Mouse (Mus musculus) embryonic facial prominence, embryonic 10.5 days (tissue): ENCODE measurements around the gene Kif1b. TPM values are rescaled to one million over a fixed set of nuclear protein-coding genes. Genes with fewer than 3 reads are reported as not detected.
A peak's percentile ranks its signal among the peaks of the same experiment; 100 is the strongest.
"Not testable (repeated sequence)": the region's sequence is repeated elsewhere in the genome, so short reads cannot be mapped to it uniquely, and the experiment has no call there.

ENCODE experiments used
- DNase-seq: peaks from one replicate; pipeline ENCODE4 v3.0.0-alpha.2; 2017; ENCODE audit warnings: low spot score
- H3K27ac ChIP-seq: fragments of 300-500 bp; sonication (generic); replicated peaks from 2 replicates; pipeline ENCODE4 v1.5.1; 2016; ENCODE audit warnings: mild to moderate bottlenecking
- H3K27me3 ChIP-seq: fragments of 300-500 bp; sonication (generic); replicated peaks from 2 replicates; pipeline ENCODE4 v1.6.1; 2016; ENCODE audit warnings: low read depth, mild to moderate bottlenecking; ENCODE audit not compliant: poor library complexity, severe bottlenecking
- H3K36me3 ChIP-seq: fragments of 300-500 bp; sonication (generic); replicated peaks from 2 replicates; pipeline ENCODE4 v1.6.1; 2016; ENCODE audit warnings: mild to moderate bottlenecking, moderate library complexity
- H3K4me1 ChIP-seq: fragments of 300-500 bp; sonication (generic); 2 replicates; pipeline ENCODE4 v1.6.1; 2016
- H3K4me3 ChIP-seq: fragments of 300-500 bp; sonication (generic); 2 replicates; pipeline ENCODE4 v1.5.1; 2016; ENCODE audit warnings: mild to moderate bottlenecking, moderate library complexity
- H3K9me3 ChIP-seq: fragments of 300-500 bp; sonication (generic); 2 replicates; pipeline ENCODE4 v1.6.1; 2016; ENCODE audit warnings: mild to moderate bottlenecking
- WGBS: fragments of 180-500 bp; shearing (Covaris S2); methylation state at CpG from one replicate; pipeline ENCODE4 v1.1.7; 2016; 5-methylcytosine and 5-hydroxymethylcytosine counted together
- polyA plus RNA-seq: library from polyadenylated mRNA; unstranded; fragments of >200 nt; fragmentation: Nextera tagmentation; extraction: Ambion mirVana; gene quantifications from 2 replicates; pipeline ENCODE4 v1.2.1, GENCODE M21; 2016

The Kif1b gene
- polyA plus RNA-seq, 1 experiment from 2014 or later: 51.3 TPM

GRCm38 (mm10) chr4:149172083-149172482 lies 135.4 kb downstream of the Kif1b start:
- 0 out of 2 replicates have a peak overlapping the region, but pooled peaks have one; percentile 11 for H3K27ac ChIP-seq
- WGBS: 88% methylated on average over 5 of the region's 5 CpGs
- no peak overlapping the region for H3K4me3 ChIP-seq
- peaks cover 39% of the 10 kb centered on the region for H3K4me1 ChIP-seq
- no peaks in the 10 kb centered on the region for H3K27me3 ChIP-seq
- H3K9me3 ChIP-seq: no peaks in the 10 kb centered on the region
- 0 out of 2 replicates have a peak, but pooled peaks cover 4% of the 10 kb centered on the region for H3K36me3 ChIP-seq
- no peak for DNase-seq

- no peak overlapping the region for H3K27ac ChIP-seq
- 0 out of 2 replicates have a peak, but pooled peaks cover 4% of the 10 kb centered on the region for H3K36me3 ChIP-seq
- DNase-seq: no peak
- WGBS: 82% methylated on average over 5 of the region's 5 CpGs
- peaks cover 34% of the 10 kb centered on the region for H3K4me1 ChIP-seq
- no peaks in the 10 kb centered on the region for H3K27me3 ChIP-seq
- no peaks in the 10 kb centered on the region for H3K9me3 ChIP-seq
- no peak overlapping the region for H3K4me3 ChIP-seq
These were observed 135.9 kb downstream of the Kif1b start for GRCm38 (mm10) chr4:149171581-149171981.

GRCm38 (mm10) chr4:149170394-149170931 lies 137.0 kb downstream of the Kif1b start:
- H3K27me3 ChIP-seq: no peaks in the 10 kb centered on the region
- H3K27ac ChIP-seq: no peak overlapping the region
- no peaks in the 10 kb centered on the region for H3K36me3 ChIP-seq
- no peak overlapping the region for H3K4me3 ChIP-seq
- no peaks in the 10 kb centered on the region for H3K9me3 ChIP-seq
- H3K4me1 ChIP-seq: peaks cover 41% of the 10 kb centered on the region
- WGBS: 67% methylated on average over 7 of the region's 7 CpGs
- no peak for DNase-seq

- not testable (repeated sequence) for H3K36me3 ChIP-seq, H3K27ac ChIP-seq, H3K27me3 ChIP-seq, DNase-seq, H3K4me3 ChIP-seq, H3K9me3 ChIP-seq
- 82% methylated on average over 8 of the region's 8 CpGs for WGBS
- H3K4me1 ChIP-seq: peaks cover 46% of the 10 kb centered on the region
These were observed 137.6 kb downstream of the Kif1b start for GRCm38 (mm10) chr4:149169926-149170325.

GRCm38 (mm10) chr4:149168016-149168415 lies 139.5 kb downstream of the Kif1b start:
- WGBS: 76% methylated on average over 2 of the region's 2 CpGs
- DNase-seq: no peak
- Histone ChIP-seq H3K36me3 (peaks cover 23% of the 10 kb centered on the region), H3K9me3 (no peaks in the 10 kb centered on the region), H3K4me1 (peaks cover 44% of the 10 kb centered on the region), H3K27ac (no peak overlapping the region), H3K27me3 (no peaks in the 10 kb centered on the region), H3K4me3 (peak overlapping the region; percentile 95)

GRCm38 (mm10) chr4:149166957-149167611 lies 140.4 kb downstream of the Kif1b start:
- peak overlapping the region; percentile 88 for H3K27ac ChIP-seq

GRCm38 (mm10) chr4:149166215-149166946 lies 141.1 kb downstream of the Kif1b start, which contains the start of gene Pgd:
TSS of gene Pgd (minus strand) at chr4:149166771.
- no peaks in the 10 kb centered on the region for H3K9me3 ChIP-seq
- H3K4me1 ChIP-seq: peaks cover 29% of the 10 kb centered on the region
- H3K4me3 ChIP-seq: peak within 1 kb of the TSS; percentile 95
- H3K36me3 ChIP-seq: peaks cover 39% of the 10 kb centered on the region
- no peaks in the 10 kb centered on the region for H3K27me3 ChIP-seq
- peak within 1 kb of the TSS; percentile 88 for H3K27ac ChIP-seq
- WGBS: under 1% methylated on average over 59 of the region's 59 CpGs
- peak; percentile 98 for DNase-seq

More at GRCm38 (mm10) chr4:149166957-149167611, 140.4 kb downstream of the Kif1b start:
- Histone ChIP-seq H3K4me1 (peaks cover 36% of the 10 kb centered on the region), H3K27me3 (no peaks in the 10 kb centered on the region), H3K36me3 (peaks cover 32% of the 10 kb centered on the region), H3K9me3 (no peaks in the 10 kb centered on the region), H3K4me3 (peak overlapping the region; percentile 95)
- DNase-seq: no peak
- WGBS: 2% methylated on average over 27 of the region's 27 CpGs

GRCm38 (mm10) chr4:149164150-149164549 lies 143.3 kb downstream of the Kif1b start:
- H3K4me1 ChIP-seq: peaks cover 22% of the 10 kb centered on the region
- no peaks in the 10 kb centered on the region for H3K9me3 ChIP-seq
- H3K36me3 ChIP-seq: peaks cover 61% of the 10 kb centered on the region
- no peak for DNase-seq
- no peak overlapping the region for H3K4me3 ChIP-seq
- no peaks in the 10 kb centered on the region for H3K27me3 ChIP-seq
- WGBS: 81% methylated on average over 5 of the region's 5 CpGs
- no peak overlapping the region for H3K27ac ChIP-seq

GRCm38 (mm10) chr4:149163196-149163595 lies 144.3 kb downstream of the Kif1b start:
- Histone ChIP-seq H3K4me1 (peaks cover 22% of the 10 kb centered on the region), H3K27ac (no peak overlapping the region), H3K36me3 (peaks cover 71% of the 10 kb centered on the region), H3K4me3 (no peak overlapping the region), H3K9me3 (no peaks in the 10 kb centered on the region), H3K27me3 (no peaks in the 10 kb centered on the region)
- 81% methylated on average over 1 of the region's 1 CpGs for WGBS
- no peak for DNase-seq

- Histone ChIP-seq H3K4me1 (peaks cover 19% of the 10 kb centered on the region), H3K9me3 (no peaks in the 10 kb centered on the region), H3K27me3 (no peaks in the 10 kb centered on the region), H3K36me3 (peaks cover 91% of the 10 kb centered on the region), H3K4me3 (no peak overlapping the region), H3K27ac (no peak overlapping the region)
- no peak for DNase-seq
- 95% methylated on average over 6 of the region's 6 CpGs for WGBS
These were observed 146.3 kb downstream of the Kif1b start for GRCm38 (mm10) chr4:149161166-149161565.

- Histone ChIP-seq H3K4me1 (peaks cover 6% of the 10 kb centered on the region), H3K36me3 (peaks cover 99% of the 10 kb centered on the region), H3K9me3 (peaks cover 3% of the 10 kb centered on the region; the same call in 1 of the 2 replicates), H3K27ac (no peak overlapping the region), H3K27me3 (no peaks in the 10 kb centered on the region), H3K4me3 (no peak overlapping the region)
- WGBS: 92% methylated on average over 13 of the region's 13 CpGs
- no peak for DNase-seq
These were observed 147.6 kb downstream of the Kif1b start for GRCm38 (mm10) chr4:149159891-149160290.

GRCm38 (mm10) chr4:149159203-149159602 lies 148.3 kb downstream of the Kif1b start:
- Histone ChIP-seq H3K27ac (no peak overlapping the region), H3K36me3 (peaks cover 100% of the 10 kb centered on the region), H3K9me3 (peaks cover 4% of the 10 kb centered on the region; the same call in 1 of the 2 replicates), H3K27me3 (no peaks in the 10 kb centered on the region), H3K4me1 (0 out of 2 replicates have a peak, but pooled peaks cover 6% of the 10 kb centered on the region), H3K4me3 (no peak overlapping the region)
- no peak for DNase-seq
- WGBS: 89% methylated on average over 2 of the region's 2 CpGs
